In genomic region chr1:59825421-59825820, GRCm38 (mm10) we compare ENCODE assay signal across 13 mouse cellular contexts.
DNase-seq lines count a peak whose midpoint lies in the region; ATAC-seq and TF ChIP-seq lines count a peak whose summit lies in the region.
"Had no signal": no experiment of that assay in that cellular context is flagged by ENCODE, and none has a peak within 500 bp of the region (broad histone marks: within the 10 kb centered on the region; RNA-seq: fewer than 3 reads in every experiment).

No protein-coding gene starts in this region.

- TF ChIP-seq POLR2A in heart, adult 2 months (IDR thresholded peaks at IDR 0.05; ENCODE audit: insufficient read depth, low read depth, low read length) = no peak

- no peak overlapping the region for H3K4me3 ChIP-seq in heart, adult 2 months
- no peak overlapping the region for H3K4me3 ChIP-seq in lung, postnatal 0 days (ENCODE audit: low read depth, low read length)
- H3K4me3 ChIP-seq: forebrain, embryonic 13.5 days; limb, embryonic 13.5 days; lung, embryonic 15.5 days; midbrain, embryonic 13.5 days had no signal

- TF ChIP-seq CTCF in heart, adult 2 months (IDR thresholded peaks at IDR 0.05) = no peak
- no peak for TF ChIP-seq CTCF in lung, postnatal 0 days (IDR thresholded peaks at IDR 0.05)

- intact Hi-C loops in heart, adult 2 months (cut with DNase I) = no loop called here
- intact Hi-C loops in gastrocnemius, postnatal 14 days (cut with DNase I; ENCODE audit: low total_unique reads) = no loop called here

- H3K9me3 ChIP-seq in lung, postnatal 0 days (ENCODE audit: low read length) = no peaks in the 10 kb centered on the region
- H3K9me3 ChIP-seq: forebrain, embryonic 13.5 days; limb, embryonic 13.5 days; lung, embryonic 15.5 days; midbrain, embryonic 13.5 days had no signal

- no peak overlapping the region for H3K4me2 ChIP-seq in lung, postnatal 0 days (replicated peaks; ENCODE audit: low read depth, low read length)
- H3K4me2 ChIP-seq: forebrain, embryonic 13.5 days; limb, embryonic 13.5 days; lung, embryonic 15.5 days; midbrain, embryonic 13.5 days had no signal

- no peaks in the 10 kb centered on the region for H3K27me3 ChIP-seq in heart, adult 2 months (ENCODE audit: control insufficient read depth, insufficient read depth, low read length)
- no peaks in the 10 kb centered on the region for H3K27me3 ChIP-seq in lung, postnatal 0 days (replicated peaks; ENCODE audit: insufficient read depth, low read length)
- H3K27me3 ChIP-seq: forebrain, embryonic 13.5 days; limb, embryonic 13.5 days; lung, embryonic 15.5 days; midbrain, embryonic 13.5 days had no signal

- H3K79me2 ChIP-seq in heart, adult 2 months (replicated peaks; ENCODE audit: control insufficient read depth, insufficient read depth, low read length) = peaks cover 1% of the 10 kb centered on the region

- H3K27ac ChIP-seq in heart, adult 2 months = no peak overlapping the region
- H3K27ac ChIP-seq in lung, postnatal 0 days (ENCODE audit: low read length) = no peak overlapping the region
- H3K27ac ChIP-seq: forebrain, embryonic 13.5 days; limb, embryonic 13.5 days; lung, embryonic 15.5 days; midbrain, embryonic 13.5 days had no signal

- DNase-seq in heart, adult 2 months = peak; percentile 21 to 47
- DNase-seq in heart, adult 11 months = no peak
- DNase-seq in lung, postnatal 10 days = peak; percentile 43
- DNase-seq in lung, postnatal 0 days (ENCODE audit: low spot score) = no peak
- peak; percentile 45 for DNase-seq in gastrocnemius, postnatal 14 days
- DNase-seq in spleen, postnatal 14 days (ENCODE audit: low spot score in 2 of 2) = no peak
- no peak for DNase-seq in retina, postnatal 1 day
- DNase-seq: layer of hippocampus, postnatal 36 days had no signal

- TF ChIP-seq EP300 in heart, adult 2 months (IDR thresholded peaks at IDR 0.05; ENCODE audit: insufficient read depth, low read depth, low read length) = no peak
- no peak for TF ChIP-seq EP300 in lung, postnatal 0 days (IDR thresholded peaks at IDR 0.05)

- H3K4me1 ChIP-seq in heart, adult 2 months (ENCODE audit: control insufficient read depth, insufficient read depth, low read length) = peaks cover 3% of the 10 kb centered on the region
- H3K4me1 ChIP-seq in lung, postnatal 0 days (ENCODE audit: insufficient read depth, low read depth, low read length) = no peaks in the 10 kb centered on the region
- H3K4me1 ChIP-seq: forebrain, embryonic 13.5 days; limb, embryonic 13.5 days; lung, embryonic 15.5 days; midbrain, embryonic 13.5 days had no signal

- H3K9ac ChIP-seq in heart, adult 2 months (ENCODE audit: low read depth, low read length) = no peak overlapping the region
- H3K9ac ChIP-seq in lung, postnatal 0 days (replicated peaks; ENCODE audit: low read depth) = no peak overlapping the region
- H3K9ac ChIP-seq: forebrain, embryonic 13.5 days; limb, embryonic 13.5 days; lung, embryonic 15.5 days; midbrain, embryonic 13.5 days had no signal

- peaks cover 11% of the 10 kb centered on the region; the same call in 1 of the 2 replicates for H3K36me3 ChIP-seq in heart, adult 2 months (ENCODE audit: control insufficient read depth, insufficient read depth, low read length)
- no peaks in the 10 kb centered on the region for H3K36me3 ChIP-seq in lung, postnatal 0 days (ENCODE audit: insufficient read depth, low read length)

- ATAC-seq in lung, postnatal 0 days = no peak
- ATAC-seq: intestine, embryonic 16.5 days; midbrain, embryonic 13.5 days had no signal

Comparison
In these comparisons a context has a peak if more than half of its experiments do, and no peak if none do; other contexts are left out.
1. DNase-seq: peak in heart, adult 2 months (2 of 2), lung, postnatal 10 days (single experiment) and gastrocnemius, postnatal 14 days (single experiment); none in heart, adult 11 months (single experiment), lung, postnatal 0 days (single experiment), spleen, postnatal 14 days (0 of 2) and retina, postnatal 1 day (single experiment).